Mouse (Mus musculus) hindbrain, embryonic 15.5 days (tissue): ENCODE results near the gene 6030408B16Rik. TPM values are rescaled to one million over a fixed set of nuclear protein-coding genes. Genes with fewer than 3 reads are reported as not detected.
"Not testable (repeated sequence)": the region's sequence is repeated elsewhere in the genome, so short reads cannot be mapped to it uniquely, and the experiment has no call there.

ENCODE experiments used
- ATAC-seq: fragments of 200-750 bp; cut with Nextera tagmentation; 2 replicates; pipeline ENCODE4 v1.8.0; 2017; ENCODE audit warnings: low read depth, moderate number of reproducible peaks, moderate TSS enrichment; ENCODE audit not compliant: low FRiP score
- H3K27ac ChIP-seq: fragments of 300-500 bp; sonication (generic); replicated peaks from 2 replicates; pipeline ENCODE4 v1.5.1; 2015; ENCODE audit warnings: mild to moderate bottlenecking, inconsistent platforms
- H3K27me3 ChIP-seq: fragments of 300-500 bp; sonication (generic); 2 replicates; pipeline ENCODE4 v1.6.1; 2015; ENCODE audit warnings: control low read depth, inconsistent platforms
- H3K36me3 ChIP-seq: fragments of 300-500 bp; sonication (generic); 2 replicates; pipeline ENCODE4 v1.6.1; 2015; ENCODE audit warnings: control low read depth, inconsistent platforms
- H3K4me1 ChIP-seq: fragments of 300-500 bp; sonication (generic); replicated peaks from 2 replicates; pipeline ENCODE4 v1.6.1; 2015; ENCODE audit warnings: control low read depth, inconsistent platforms
- H3K4me2 ChIP-seq: fragments of 300-500 bp; sonication (generic); 2 replicates; pipeline ENCODE4 v1.6.1; 2015; ENCODE audit warnings: moderate library complexity, mild to moderate bottlenecking, inconsistent platforms
- H3K4me3 ChIP-seq: fragments of 300-500 bp; sonication (generic); 2 replicates; pipeline ENCODE4 v1.5.1; 2015; ENCODE audit warnings: mild to moderate bottlenecking, inconsistent platforms
- H3K9ac ChIP-seq: fragments of 300-500 bp; sonication (generic); 2 replicates; pipeline ENCODE4 v1.6.1; 2015; ENCODE audit warnings: inconsistent platforms
- H3K9me3 ChIP-seq: fragments of 300-500 bp; sonication (generic); 2 replicates; pipeline ENCODE4 v1.6.1; 2016; ENCODE audit warnings: control low read depth, inconsistent platforms
- WGBS: fragments of 180-500 bp; shearing (Covaris S2); methylation state at CpG from one replicate; pipeline ENCODE4 v1.1.7; 2015; 5-methylcytosine and 5-hydroxymethylcytosine counted together
- polyA plus RNA-seq: library from polyadenylated mRNA; unstranded; fragments of >200 nt; fragmentation: Nextera tagmentation; extraction: Ambion mirVana; gene quantifications from 2 replicates; pipeline ENCODE4 v1.2.1, GENCODE M21; 2015

Gene 6030408B16Rik
- polyA plus RNA-seq, 1 experiment from 2014 or later = not detected

- 58% methylated on average over 14 of the region's 14 CpGs for WGBS
- H3K4me2 ChIP-seq = no peak overlapping the region
- no peaks in the 10 kb centered on the region for H3K9me3 ChIP-seq
- no peak overlapping the region for H3K27ac ChIP-seq
- no peaks in the 10 kb centered on the region for H3K27me3 ChIP-seq
- no peak overlapping the region for H3K9ac ChIP-seq
- H3K4me1 ChIP-seq = peaks cover 4% of the 10 kb centered on the region; the same call in 1 of the 2 replicates
- H3K36me3 ChIP-seq = no peaks in the 10 kb centered on the region
- H3K4me3 ChIP-seq = no peak overlapping the region
- ATAC-seq = no peak
Observed at GRCm38 (mm10) chr15:101318889-101319765, 26.1 kb downstream of the 6030408B16Rik start.

- H3K4me3 ChIP-seq = no peak overlapping the region
- H3K4me2 ChIP-seq = no peak overlapping the region
- 86% methylated on average over 6 of the region's 6 CpGs for WGBS
- H3K27ac ChIP-seq = no peak overlapping the region
- H3K9me3 ChIP-seq = no peaks in the 10 kb centered on the region
- no peak overlapping the region for H3K9ac ChIP-seq
- peaks cover 4% of the 10 kb centered on the region; the same call in 1 of the 2 replicates for H3K4me1 ChIP-seq
- H3K36me3 ChIP-seq = no peaks in the 10 kb centered on the region
- no peak for ATAC-seq
- no peaks in the 10 kb centered on the region for H3K27me3 ChIP-seq
Observed at GRCm38 (mm10) chr15:101320010-101320617, 27.1 kb downstream of the 6030408B16Rik start.

- no peak overlapping the region for H3K27ac ChIP-seq
- H3K4me3 ChIP-seq = no peak overlapping the region
- peaks cover 4% of the 10 kb centered on the region; the same call in 1 of the 2 replicates for H3K4me1 ChIP-seq
- H3K27me3 ChIP-seq = no peaks in the 10 kb centered on the region
- no peak overlapping the region for H3K9ac ChIP-seq
- no peak overlapping the region for H3K4me2 ChIP-seq
- ATAC-seq = no peak
- H3K9me3 ChIP-seq = no peaks in the 10 kb centered on the region
- WGBS = 73% methylated on average over 6 of the region's 6 CpGs
- H3K36me3 ChIP-seq = no peaks in the 10 kb centered on the region
Observed at GRCm38 (mm10) chr15:101320618-101321041, 27.6 kb downstream of the 6030408B16Rik start.

- no peak for ATAC-seq
- Histone ChIP-seq H3K9me3 (no peaks in the 10 kb centered on the region), H3K9ac (no peak overlapping the region), H3K27me3 (no peaks in the 10 kb centered on the region), H3K36me3 (no peaks in the 10 kb centered on the region), H3K27ac (no peak overlapping the region), H3K4me1 (no peaks in the 10 kb centered on the region), H3K4me2 (no peak overlapping the region), H3K4me3 (no peak overlapping the region)
- 79% methylated on average over 5 of the region's 5 CpGs for WGBS
Observed at GRCm38 (mm10) chr15:101321126-101321525, 28.1 kb downstream of the 6030408B16Rik start.

- WGBS = 83% methylated on average over 5 of the region's 5 CpGs
Observed at GRCm38 (mm10) chr15:101322106-101322505, 29.1 kb downstream of the 6030408B16Rik start.

GRCm38 (mm10) chr15:101322640-101323039, 29.6 kb downstream of the 6030408B16Rik start:
- no peak for ATAC-seq
- Histone ChIP-seq H3K4me2 (no peak overlapping the region), H3K9ac (no peak overlapping the region), H3K27me3 (0 out of 2 replicates have a peak, but pooled peaks cover 2% of the 10 kb centered on the region), H3K9me3 (no peaks in the 10 kb centered on the region), H3K4me1 (no peaks in the 10 kb centered on the region), H3K36me3 (no peaks in the 10 kb centered on the region), H3K27ac (no peak overlapping the region), H3K4me3 (no peak overlapping the region)
- WGBS = 89% methylated on average over 7 of the region's 7 CpGs

More at GRCm38 (mm10) chr15:101322106-101322505, 29.1 kb downstream of the 6030408B16Rik start:
- Histone ChIP-seq H3K27me3 (0 out of 2 replicates have a peak, but pooled peaks cover 2% of the 10 kb centered on the region), H3K9me3 (no peaks in the 10 kb centered on the region), H3K4me1 (no peaks in the 10 kb centered on the region), H3K4me3 (no peak overlapping the region), H3K27ac (no peak overlapping the region), H3K4me2 (no peak overlapping the region), H3K36me3 (no peaks in the 10 kb centered on the region), H3K9ac (no peak overlapping the region)
- no peak for ATAC-seq

GRCm38 (mm10) chr15:101323511-101323910, 30.5 kb downstream of the 6030408B16Rik start:
- H3K27me3 ChIP-seq = 0 out of 2 replicates have a peak, but pooled peaks cover 2% of the 10 kb centered on the region
- H3K4me2 ChIP-seq = no peak overlapping the region
- 97% methylated on average over 5 of the region's 5 CpGs for WGBS
- no peak overlapping the region for H3K9ac ChIP-seq
- no peaks in the 10 kb centered on the region for H3K4me1 ChIP-seq
- H3K9me3 ChIP-seq = no peaks in the 10 kb centered on the region
- no peaks in the 10 kb centered on the region for H3K36me3 ChIP-seq
- ATAC-seq = no peak
- no peak overlapping the region for H3K27ac ChIP-seq
- no peak overlapping the region for H3K4me3 ChIP-seq

- ATAC-seq = not testable (repeated sequence)
Observed at GRCm38 (mm10) chr15:101324409-101324808, 31.4 kb downstream of the 6030408B16Rik start.

GRCm38 (mm10) chr15:101325991-101326534, 33.1 kb downstream of the 6030408B16Rik start:
- no peak for ATAC-seq
- H3K9ac ChIP-seq = no peak overlapping the region
- no peak overlapping the region for H3K4me3 ChIP-seq
- H3K27me3 ChIP-seq = 0 out of 2 replicates have a peak, but pooled peaks cover 2% of the 10 kb centered on the region
- H3K4me2 ChIP-seq = no peak overlapping the region
- H3K36me3 ChIP-seq = no peaks in the 10 kb centered on the region
- no peaks in the 10 kb centered on the region for H3K9me3 ChIP-seq
- no peak overlapping the region for H3K27ac ChIP-seq
- H3K4me1 ChIP-seq = no peaks in the 10 kb centered on the region
- WGBS = 42% methylated on average over 10 of the region's 10 CpGs

More at GRCm38 (mm10) chr15:101324409-101324808, 31.4 kb downstream of the 6030408B16Rik start:
- H3K27me3 ChIP-seq, H3K36me3 ChIP-seq, H3K4me2 ChIP-seq, H3K4me1 ChIP-seq, H3K9me3 ChIP-seq, H3K4me3 ChIP-seq, H3K9ac ChIP-seq, H3K27ac ChIP-seq: not testable (repeated sequence)

- H3K27me3 ChIP-seq = 0 out of 2 replicates have a peak, but pooled peaks cover 2% of the 10 kb centered on the region
- H3K4me2 ChIP-seq = no peak overlapping the region
- no peak overlapping the region for H3K4me3 ChIP-seq
- no peak overlapping the region for H3K9ac ChIP-seq
- peak; percentile 54; the same call in 1 of the 2 replicates for ATAC-seq
- H3K36me3 ChIP-seq = no peaks in the 10 kb centered on the region
- no peaks in the 10 kb centered on the region for H3K9me3 ChIP-seq
- 5% methylated on average over 6 of the region's 6 CpGs for WGBS
- H3K4me1 ChIP-seq = no peaks in the 10 kb centered on the region
- no peak overlapping the region for H3K27ac ChIP-seq
Observed at GRCm38 (mm10) chr15:101327282-101327681, 34.3 kb downstream of the 6030408B16Rik start.

- no peaks in the 10 kb centered on the region for H3K36me3 ChIP-seq
- H3K9ac ChIP-seq = no peak overlapping the region
- H3K27ac ChIP-seq = no peak overlapping the region
- H3K4me2 ChIP-seq = no peak overlapping the region
- no peaks in the 10 kb centered on the region for H3K9me3 ChIP-seq
- no peaks in the 10 kb centered on the region for H3K4me1 ChIP-seq
- 62% methylated on average over 3 of the region's 3 CpGs for WGBS
- no peak for ATAC-seq
- H3K27me3 ChIP-seq = 0 out of 2 replicates have a peak, but pooled peaks cover 2% of the 10 kb centered on the region
- no peak overlapping the region for H3K4me3 ChIP-seq
Observed at GRCm38 (mm10) chr15:101328876-101329563, 36.0 kb downstream of the 6030408B16Rik start.
